Mouse (Mus musculus): ENCODE measurements around the gene Surf2.
"Not testable (repeated sequence)": the region's sequence is repeated elsewhere in the genome, so short reads cannot be mapped to it uniquely, and the experiment has no call there.

The Surf2 gene

DNA sequence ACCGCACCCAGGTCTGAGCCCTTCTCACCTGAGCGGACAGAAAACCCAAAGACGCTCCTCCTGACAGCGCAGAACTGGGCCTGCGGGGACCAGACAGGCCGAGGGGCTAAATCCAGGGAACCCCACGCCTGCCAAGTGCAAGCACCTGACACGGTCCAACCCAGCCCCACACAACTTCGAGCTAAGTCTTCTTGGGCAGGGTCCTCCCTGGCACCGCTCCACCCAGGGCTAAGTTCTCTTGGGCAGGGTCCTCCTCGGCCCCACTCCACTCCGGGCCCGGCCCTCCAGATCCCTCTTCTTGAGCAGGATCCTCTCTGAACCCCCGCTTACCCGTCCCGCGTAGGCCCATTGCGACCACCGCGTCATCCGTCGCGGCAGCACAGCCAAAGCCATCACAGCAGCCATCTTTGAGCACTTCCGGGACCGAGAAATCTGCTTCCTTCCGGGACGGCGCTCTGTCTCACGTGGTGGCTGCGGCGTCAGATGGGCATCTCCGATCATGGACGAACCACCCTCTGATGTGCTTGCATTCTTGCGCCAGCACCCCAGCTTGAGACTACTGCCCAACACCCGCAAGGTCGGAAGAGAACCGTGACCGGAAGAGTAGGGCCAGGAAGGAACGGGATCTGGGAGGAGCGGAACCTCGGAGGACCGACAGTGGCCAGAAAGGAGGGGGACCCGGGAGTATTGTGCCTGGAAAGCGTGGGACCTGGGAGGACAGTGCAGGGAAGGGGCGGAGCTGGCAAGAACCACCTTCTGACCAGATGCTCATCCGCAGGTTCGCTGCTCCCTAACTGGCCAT, at the start of gene Surf2, which contains the start of gene Surf1:
Surf2 (plus strand) TSS at position 441 of the 802 bp plus-strand sequence.
Surf1 (minus strand) TSS at position 604 of the 802 bp plus-strand sequence.
- DNase-seq (ENCODE audit: low read depth) = peak; percentile 92

DNA sequence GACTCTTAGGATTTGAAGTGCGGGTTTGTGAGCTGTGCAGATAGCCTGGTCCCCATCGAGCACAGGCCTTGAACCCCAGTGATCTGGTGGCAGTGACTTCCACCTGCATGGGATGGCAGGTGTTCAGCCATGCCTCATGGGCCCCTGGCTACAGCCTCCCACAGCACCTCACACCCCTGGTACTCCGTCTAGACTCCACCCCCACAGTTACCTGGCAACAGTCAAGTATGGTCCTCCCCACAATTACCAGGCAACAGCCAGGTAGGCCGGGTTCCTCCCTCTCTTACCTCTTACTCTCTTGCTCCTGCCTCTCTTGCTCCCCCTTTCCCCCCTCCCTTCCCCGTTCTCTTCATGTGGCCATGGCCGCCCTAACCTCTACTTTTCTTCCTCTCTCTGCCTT, 45.5 kb upstream of the Surf2 start:
- DNase-seq (ENCODE audit: low read depth) = no peak

DNA sequence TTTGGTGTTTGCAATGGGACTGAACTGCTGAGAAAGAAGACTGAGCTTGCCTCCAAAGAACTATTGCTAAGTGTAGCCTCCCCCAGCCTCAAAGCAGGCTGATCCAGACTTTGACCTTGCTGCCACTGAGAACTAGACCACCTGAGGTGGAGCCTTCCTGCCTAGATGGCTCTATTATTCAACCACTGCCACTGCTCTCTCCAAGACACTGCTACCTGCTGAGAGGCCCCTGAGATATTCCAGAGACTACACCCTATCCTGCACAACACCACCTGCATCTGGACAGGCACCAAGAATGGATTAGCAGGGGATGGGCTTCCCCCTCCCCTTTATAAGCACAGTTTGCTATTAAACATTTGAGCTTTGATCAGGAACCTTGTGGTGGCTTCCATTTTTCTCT, 37.6 kb upstream of the Surf2 start:
- DNase-seq (ENCODE audit: low read depth) = no peak

DNA sequence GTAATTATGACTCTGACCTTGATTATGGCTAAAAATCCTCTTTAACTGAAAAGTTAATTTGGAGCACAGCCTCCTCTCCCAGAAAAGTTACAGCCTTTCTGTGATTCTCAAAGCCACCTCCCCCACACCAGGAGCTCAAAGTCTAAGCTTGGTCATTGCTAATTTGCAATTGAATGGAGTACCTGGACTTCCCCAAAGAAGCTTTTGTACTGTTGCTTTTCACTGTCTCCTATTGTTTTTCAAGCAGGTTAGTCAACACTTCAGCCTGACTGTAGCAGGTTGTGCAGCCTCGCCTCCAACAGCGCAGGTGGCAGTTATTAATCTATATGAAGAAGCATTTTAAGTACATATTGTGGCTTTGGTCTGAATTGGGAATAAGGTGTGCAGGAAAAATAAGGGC, 30.6 kb upstream of the Surf2 start:
- DNase-seq (ENCODE audit: low read depth) = not testable (repeated sequence)

DNA sequence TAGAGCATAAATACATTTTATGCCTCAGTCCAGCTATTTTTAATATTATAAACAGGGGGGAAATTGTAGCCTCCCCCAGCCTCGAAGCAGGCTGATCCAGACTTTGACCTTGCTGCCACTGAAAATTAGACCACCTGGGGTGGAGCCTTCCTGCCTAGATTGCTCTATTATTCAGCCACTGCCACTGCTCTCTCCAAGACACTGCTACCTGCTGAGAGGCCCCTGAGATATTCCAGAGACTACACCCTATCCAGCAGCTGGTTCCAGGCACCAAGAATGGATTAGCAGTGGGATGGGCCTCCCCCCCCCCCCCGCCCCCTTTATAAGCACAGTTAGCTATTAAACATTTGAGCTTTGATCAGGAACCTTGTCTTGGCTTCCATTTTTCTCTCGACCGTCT, 30.0 kb upstream of the Surf2 start:
- DNase-seq (ENCODE audit: low read depth) = not testable (repeated sequence)

DNA sequence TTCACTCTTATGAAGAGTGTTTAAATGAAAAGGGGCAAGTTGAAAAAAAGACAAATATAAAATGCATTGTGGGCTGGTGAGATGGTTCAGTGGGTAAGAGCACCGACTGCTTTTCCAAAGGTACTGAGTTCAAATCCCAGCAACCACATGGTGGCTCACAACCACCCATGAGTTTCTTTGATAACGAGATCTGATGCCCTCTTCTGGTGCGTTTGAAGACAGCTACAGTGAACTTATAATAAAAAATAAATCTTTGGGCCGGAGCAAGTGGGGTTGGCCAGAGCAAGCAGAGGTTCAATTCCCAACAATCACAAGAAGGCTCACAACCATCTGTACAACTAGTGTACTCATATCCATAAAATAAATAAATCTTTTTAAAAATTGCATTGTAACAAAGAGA, 20.3 kb upstream of the Surf2 start:
- DNase-seq (ENCODE audit: low read depth) = no peak

DNA sequence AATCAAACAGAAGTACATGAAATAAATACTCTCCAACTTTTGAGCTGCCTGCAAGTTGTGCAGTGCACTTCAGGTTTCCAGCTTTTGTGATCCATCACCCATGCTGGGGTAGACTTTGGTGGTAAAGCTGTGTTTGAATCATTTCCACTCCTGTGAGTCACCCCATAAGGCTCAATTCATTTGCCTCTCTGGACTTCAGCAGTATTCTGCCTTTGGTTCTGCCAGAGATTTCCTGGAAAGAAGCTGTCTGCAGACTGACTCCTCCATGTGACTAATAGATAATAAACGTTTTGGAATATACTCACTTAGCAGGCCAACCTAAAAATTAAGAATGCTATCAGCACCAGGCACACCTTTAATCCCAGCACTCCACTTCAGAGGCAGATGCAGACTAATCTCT, 15.4 kb upstream of the Surf2 start:
- no peak for DNase-seq (ENCODE audit: low read depth)

DNA sequence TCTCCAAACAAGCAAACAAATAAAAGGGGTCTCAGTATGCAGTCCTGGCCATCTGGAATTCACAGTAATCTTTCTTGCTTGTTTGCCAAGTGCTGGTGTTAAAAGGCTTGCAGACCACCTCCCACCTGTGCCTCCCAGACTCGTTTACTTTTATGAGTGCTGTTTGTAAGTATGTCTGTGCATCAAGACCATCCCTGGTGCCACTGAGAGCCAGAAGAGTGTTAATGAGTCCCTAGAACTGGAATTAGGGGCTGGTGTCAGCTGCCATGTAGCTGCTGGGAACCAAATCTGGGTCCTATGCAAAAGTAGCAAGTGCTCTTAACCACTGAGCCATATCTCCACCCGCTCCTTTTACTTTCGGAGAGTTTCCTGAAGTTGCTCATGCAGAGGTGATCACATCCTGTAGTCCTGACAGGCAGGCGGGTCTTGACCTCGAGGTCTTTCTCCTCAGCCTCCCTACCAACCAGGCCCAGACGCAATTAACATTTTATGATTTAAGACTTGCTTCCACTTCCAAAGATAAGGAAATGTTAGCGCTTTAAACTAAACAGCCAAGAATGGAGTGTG, 14.2 kb upstream of the Surf2 start:
- no peak for DNase-seq (ENCODE audit: low read depth)

DNA sequence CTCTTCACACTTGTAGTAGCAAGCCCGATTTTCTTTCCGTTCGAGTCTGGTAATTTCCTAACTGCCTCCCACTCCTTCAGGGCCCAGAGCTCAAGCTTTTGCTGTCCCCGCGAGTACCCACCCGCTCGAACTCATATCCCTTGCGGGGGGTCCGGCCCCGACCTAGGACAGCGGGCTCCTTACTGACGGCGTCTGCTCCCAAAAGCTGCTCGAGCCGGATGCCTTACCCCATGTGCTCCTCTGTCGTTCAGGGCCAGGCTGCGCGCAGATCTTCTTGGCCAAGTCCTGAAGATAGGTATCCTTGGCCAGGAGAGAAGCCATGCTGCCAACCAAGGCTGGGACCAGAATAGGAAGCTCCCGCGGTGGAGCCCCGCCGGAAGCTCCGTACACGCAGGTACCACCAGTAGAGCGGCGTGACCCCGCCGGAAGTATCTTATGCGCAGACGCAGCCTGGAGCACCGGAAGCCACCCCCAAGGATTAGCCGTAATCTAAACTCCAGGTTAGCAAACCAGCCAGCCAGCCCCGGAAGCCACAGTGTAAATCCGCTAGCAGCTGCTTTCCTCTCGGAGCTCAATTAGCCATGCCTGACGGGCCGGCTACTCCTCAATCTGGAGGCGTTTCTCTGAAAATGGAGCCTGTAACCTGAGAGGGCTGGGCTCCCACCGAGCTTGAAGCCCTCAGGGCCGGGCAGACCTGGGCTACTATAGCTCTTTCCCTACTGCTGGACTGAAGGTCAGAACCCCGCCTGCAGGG, 13.5 kb upstream of the Surf2 start, which contains the start of gene Surf6:
Surf6 (minus strand) TSS at position 413 of the 754 bp plus-strand sequence.
- DNase-seq (ENCODE audit: low read depth) = peak; percentile 98

DNA sequence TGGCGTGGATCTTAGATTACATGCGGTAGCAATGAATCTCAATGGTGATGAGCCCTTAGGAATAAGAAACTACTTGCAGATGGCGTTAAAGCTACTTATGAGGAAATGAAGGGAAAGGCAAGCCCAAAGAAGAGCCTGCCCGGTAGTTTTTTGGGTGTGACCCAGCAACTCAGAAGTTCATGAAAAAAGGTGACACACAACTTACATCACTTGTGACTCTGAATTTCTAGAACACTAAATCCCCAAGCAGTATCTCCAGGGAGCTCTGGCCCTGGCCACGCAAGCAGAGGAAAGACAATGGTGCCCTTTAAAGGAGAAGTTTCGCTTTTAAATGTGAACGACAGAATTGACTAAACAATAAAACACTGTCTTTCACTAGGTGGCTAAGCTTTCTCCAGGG, 12.9 kb upstream of the Surf2 start:
- DNase-seq (ENCODE audit: low read depth) = no peak

DNA sequence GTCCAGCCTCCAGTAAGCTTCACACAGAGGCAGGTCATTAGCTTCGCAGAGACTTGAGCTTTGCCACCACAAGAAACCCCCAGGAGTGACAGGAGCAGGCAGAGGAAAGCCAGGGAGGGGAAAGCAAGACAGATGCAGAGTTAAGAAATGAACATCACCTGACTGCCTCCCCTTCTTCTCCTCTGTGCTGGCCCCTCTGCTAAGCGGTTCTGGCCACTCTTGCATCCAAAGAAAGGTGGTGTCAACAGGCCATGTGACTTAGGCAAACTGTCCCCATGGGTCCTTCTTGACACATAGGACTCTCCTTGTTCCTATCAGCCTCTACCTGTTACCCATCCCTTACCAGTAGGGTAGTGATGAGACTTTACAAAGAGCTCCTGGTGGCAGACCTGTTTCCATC, 10.2 kb upstream of the Surf2 start:
- no peak for DNase-seq (ENCODE audit: low read depth)

DNA sequence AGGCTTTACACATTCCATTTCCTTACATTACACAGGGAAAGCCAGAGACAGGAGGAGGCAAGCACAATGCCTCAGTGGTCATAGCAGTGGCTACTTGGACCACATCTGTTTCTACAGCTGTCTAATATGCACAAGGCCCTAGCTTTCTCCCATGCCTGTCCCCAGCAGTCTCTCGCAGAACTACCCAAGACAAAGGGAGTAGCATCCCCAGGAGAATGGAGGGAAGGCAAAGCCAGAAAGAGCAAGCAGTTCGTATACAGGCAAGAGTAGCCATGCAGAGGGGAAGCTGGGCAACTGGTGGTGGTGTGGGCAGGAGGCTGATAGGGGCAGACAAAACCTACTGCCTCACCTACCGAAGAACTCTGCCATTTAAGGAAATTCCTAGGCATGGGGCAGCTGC, 9.7 kb upstream of the Surf2 start:
- DNase-seq (ENCODE audit: low read depth) = no peak

DNA sequence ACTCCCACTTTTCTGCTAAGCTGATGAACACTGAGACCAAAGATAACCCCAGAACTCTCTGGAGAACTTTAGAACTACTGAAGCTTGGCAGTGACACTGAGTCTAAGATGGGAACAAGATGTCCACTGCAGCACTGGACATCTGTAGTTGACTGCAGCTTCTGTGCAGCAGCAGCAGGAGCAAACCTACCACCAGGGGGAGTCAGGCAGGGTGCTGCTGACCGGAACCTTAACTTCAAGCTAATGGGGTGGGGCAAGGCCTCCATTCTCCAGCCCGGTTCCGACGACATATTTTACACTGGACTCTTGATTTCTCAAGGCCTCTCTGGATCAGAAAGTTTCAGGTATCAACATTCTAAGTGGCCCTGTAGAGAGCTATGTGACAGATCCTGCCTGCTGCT, 9.1 kb upstream of the Surf2 start:
- peak; percentile 74 for DNase-seq (ENCODE audit: low read depth)

DNA sequence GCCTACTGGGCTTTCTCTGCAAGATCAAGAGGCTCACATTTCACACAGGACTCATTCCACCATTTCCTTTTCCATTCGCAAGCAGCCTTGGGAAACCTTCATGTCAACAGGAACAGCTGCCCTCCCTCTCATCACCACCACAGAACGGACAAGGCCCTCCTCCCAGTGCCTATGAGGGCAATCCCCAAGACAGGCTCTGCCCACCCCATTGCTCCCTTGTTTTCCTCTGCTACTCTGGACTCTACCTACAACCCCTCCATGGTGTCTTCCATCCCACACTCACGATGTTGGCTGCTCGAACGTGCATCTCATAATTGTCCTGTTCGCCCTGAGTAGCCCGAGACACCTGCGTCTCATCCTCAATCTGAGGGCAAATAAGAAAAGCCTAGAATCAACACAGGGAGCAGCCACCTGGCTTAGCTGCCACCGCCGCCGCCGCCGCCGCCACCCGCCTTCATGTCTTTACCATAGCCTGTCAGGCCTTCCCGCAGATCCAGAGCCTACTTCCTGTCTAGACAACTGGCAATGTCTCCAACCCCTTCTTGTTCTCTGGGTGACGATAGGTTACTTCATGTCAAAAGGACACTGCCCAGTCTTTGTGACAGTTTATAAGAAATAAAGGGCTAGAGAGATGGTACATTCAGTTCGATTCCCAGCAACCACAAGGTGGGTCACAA, 7.3 kb upstream of the Surf2 start:
- peak; percentile 32 for DNase-seq (ENCODE audit: low read depth)

DNA sequence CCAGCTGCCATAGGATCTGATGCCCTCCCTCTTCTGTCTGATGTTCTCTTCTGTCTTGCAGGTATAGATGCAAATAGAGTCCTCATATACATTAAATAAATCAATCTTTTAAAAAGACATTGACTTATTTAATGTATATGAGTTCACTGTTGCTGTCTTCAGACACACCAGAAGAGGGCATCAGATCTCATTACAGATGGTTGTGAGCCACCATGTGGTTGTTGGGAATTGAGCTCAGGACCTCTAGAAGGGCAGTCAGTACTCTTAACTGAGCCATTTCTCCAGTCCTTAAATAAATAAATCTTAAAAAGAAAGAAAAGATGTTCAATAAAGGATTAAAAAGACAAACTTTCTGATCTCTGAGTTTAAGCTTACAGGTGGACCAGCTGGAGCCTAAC, 6.8 kb upstream of the Surf2 start:
- DNase-seq (ENCODE audit: low read depth) = no peak

DNA sequence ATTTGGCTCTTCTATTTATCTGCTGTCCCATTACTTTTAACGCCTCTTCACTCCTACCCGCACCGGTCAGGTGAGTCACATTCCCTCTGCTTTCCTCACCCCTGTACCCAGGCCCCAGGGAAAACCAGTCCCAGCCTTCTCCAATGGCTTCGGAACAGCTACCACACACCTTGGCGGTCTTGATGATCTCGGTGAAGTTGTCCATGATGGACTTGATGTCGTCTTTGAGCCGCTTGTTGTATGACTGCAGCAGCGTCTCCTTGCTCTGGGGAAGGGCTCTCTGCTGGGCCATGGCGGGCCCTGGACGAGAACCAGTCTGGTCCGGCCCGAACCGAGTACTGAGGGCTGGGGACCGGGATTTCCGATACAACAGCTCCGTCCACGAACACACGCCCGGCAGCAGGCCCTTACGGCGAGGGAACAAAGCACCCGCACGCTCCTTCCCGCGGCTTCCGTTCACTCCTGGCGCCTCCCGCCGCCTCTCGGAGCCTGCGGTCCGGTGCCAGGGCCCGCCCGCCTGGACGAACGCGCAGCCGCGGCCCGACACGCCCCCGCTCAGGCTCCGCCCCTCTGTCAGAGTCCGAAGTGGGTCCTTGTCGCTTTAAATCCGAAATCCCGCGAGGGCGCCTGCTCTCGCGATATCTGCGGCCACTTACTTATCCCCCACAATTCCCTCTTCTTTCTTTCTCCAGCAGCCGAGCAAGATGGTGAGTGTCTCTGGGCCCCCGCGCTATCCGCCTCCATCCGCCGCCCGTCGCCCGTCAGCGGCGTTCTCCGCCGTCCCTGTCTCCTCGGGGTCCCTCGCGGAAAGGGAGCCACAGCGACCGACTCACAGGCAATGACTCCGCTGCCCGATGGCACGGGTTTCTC, 5.8 kb upstream of the Surf2 start, which contains the start of the genes Med22 and Rpl7a:
Med22 (minus strand) TSS at position 554 of the 870 bp plus-strand sequence.
Rpl7a (plus strand) TSS at position 641 of the 870 bp plus-strand sequence.
- peak; percentile 100 for DNase-seq (ENCODE audit: low read depth)

DNA sequence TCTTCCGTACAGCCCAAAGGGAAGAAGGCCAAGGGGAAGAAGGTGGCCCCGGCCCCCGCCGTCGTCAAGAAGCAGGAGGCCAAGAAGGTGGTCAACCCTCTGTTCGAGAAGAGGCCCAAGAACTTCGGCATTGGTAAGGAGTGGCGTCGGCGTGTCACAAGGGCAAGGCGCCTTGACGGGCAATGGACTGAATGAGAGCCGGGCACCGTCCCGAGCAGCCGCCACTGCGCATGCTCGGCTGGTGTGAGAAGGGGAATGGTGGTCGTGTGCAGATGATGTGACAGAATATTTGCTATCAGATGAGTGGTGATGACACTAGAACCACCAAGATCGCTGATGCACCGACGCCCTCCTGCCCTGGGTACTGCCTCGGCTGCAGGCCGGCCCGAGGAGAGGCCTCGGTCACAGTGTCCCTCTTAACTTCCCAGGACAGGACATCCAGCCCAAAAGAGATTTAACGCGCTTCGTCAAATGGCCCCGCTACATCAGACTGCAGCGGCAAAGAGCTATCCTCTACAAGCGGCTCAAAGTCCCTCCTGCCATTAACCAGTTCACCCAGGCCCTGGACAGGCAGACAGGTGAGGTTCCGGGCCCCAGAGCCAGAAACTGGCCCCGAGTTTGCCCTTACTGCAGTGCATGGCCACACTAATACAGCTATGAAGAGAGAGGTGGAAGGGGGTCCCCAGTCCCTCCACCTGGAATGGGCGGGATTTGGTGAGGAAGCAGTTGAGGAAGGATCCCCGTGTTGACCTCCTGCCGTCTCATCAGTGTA, 5.0 kb upstream of the Surf2 start:
- DNase-seq (ENCODE audit: low read depth) = peak; percentile 82

DNA sequence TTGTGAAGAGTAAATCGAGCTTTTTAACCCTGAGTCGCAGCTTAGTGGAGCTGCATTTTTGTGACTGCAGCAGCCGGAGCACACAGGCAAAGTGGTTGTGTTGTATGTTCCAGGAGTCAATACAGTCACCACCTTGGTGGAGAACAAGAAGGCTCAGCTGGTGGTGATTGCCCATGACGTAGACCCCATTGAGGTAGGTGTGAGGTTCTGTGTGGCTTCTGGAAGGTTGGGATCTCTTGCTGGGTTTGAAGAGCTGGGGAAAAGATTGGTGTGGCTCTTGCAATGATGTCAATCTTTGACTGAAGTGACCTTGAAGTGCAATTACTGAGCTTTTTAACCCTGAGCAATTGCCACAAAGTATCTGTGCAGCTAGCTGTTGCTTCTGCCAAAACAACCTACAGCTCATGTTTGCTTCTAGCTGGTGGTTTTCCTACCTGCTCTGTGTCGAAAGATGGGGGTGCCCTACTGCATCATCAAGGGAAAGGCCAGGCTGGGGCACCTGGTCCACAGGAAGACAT, 3.9 kb upstream of the Surf2 start:
- DNase-seq (ENCODE audit: low read depth) = peak; percentile 39

DNA sequence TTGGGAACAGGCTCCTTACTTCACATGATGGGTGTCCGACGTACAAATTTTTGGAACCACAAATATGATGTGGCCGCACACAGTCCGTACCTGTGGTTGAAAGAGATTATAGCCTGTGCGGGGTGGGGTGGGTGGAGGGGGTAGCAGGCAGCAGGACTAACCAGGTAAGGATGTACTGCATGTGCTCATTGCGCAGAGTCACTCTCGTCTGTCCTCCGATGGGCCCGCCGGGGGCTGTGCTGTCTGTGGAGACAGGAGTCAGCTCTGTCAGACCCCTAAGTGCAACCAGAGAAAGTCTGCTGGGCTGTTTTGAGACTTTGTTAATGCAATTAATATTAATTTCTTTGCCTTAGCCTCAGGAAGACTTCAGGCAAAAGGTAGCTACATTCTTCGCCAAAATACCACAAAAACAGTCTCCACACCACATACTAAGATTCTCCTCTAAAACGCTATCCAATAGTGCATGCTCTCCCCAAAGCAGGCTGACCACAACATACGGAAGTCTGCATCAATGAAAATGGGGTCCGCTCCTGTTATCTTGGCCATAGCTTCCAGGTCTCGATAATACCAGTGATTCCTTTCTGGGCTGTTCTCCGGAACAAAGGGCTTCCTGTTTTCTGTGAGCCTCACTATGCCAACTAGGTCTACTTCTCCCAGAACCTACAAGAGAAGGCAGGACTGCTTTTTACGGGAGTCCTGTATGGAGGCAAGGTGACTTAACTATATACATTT, 2.6 kb upstream of the Surf2 start:
- peak; percentile 17 for DNase-seq (ENCODE audit: low read depth)
